Mouse (Mus musculus): Measurements from ENCODE around the gene Vax1. TPM values are rescaled to one million over a fixed set of nuclear protein-coding genes. Genes with fewer than 3 reads are reported as not detected.

Gene Vax1
- polyA plus RNA-seq, 1 experiment, result not detected

- H3K27ac ChIP-seq (ENCODE audit: insufficient read depth, low read depth, low read length), result no peak overlapping the region
- TF ChIP-seq CTCF (IDR thresholded peaks at IDR 0.05; ENCODE audit: extremely low read depth, insufficient read length, insufficient replicate concordance, low read depth, low read length) (no peak), POLR2A (IDR thresholded peaks at IDR 0.05; ENCODE audit: low read depth, low read length) (no peak)
- H3K36me3 ChIP-seq (ENCODE audit: control insufficient read depth, insufficient read depth, low read length), result no peaks in the 10 kb centered on the region
- WGBS, result 17% methylated on average over 9 of the region's 9 CpGs
- no peaks in the 10 kb centered on the region; the same call in 1 of the 2 replicates for H3K4me1 ChIP-seq (ENCODE audit: control insufficient read depth, insufficient read depth, insufficient read length, low read length)
- H3K4me3 ChIP-seq (ENCODE audit: low read depth, low read length), result no peak overlapping the region
- peaks cover 55% of the 10 kb centered on the region for H3K27me3 ChIP-seq (ENCODE audit: control insufficient read depth, insufficient read depth, low read length)
These were observed 25.4 kb upstream of the Vax1 start for GRCm38 (mm10) chr19:59195181-59195770.

- Histone ChIP-seq H3K4me3 (ENCODE audit: low read depth, low read length) (peak overlapping the region; percentile 30), H3K27me3 (ENCODE audit: control insufficient read depth, insufficient read depth, low read length) (peaks cover 59% of the 10 kb centered on the region), H3K4me1 (ENCODE audit: control insufficient read depth, insufficient read depth, insufficient read length, low read length) (no peaks in the 10 kb centered on the region; the same call in 1 of the 2 replicates), H3K27ac (ENCODE audit: insufficient read depth, low read depth, low read length) (no peak overlapping the region), H3K36me3 (ENCODE audit: control insufficient read depth, insufficient read depth, low read length) (no peaks in the 10 kb centered on the region)
- no peak for TF ChIP-seq POLR2A (IDR thresholded peaks at IDR 0.05; ENCODE audit: low read depth, low read length)
- TF ChIP-seq CTCF (IDR thresholded peaks at IDR 0.05; ENCODE audit: extremely low read depth, insufficient read length, insufficient replicate concordance, low read depth, low read length), result no peak
- WGBS, result 3% methylated on average over 50 of the region's 50 CpGs
These were observed 24.3 kb upstream of the Vax1 start for GRCm38 (mm10) chr19:59193986-59194820.

GRCm38 (mm10) chr19:59193456-59193855 lies 23.6 kb upstream of the Vax1 start:
- H3K4me3 ChIP-seq (ENCODE audit: low read depth, low read length), result no peak overlapping the region
- H3K36me3 ChIP-seq (ENCODE audit: control insufficient read depth, insufficient read depth, low read length), result no peaks in the 10 kb centered on the region
- WGBS, result 4% methylated on average over 10 of the region's 10 CpGs
- no peak overlapping the region for H3K27ac ChIP-seq (ENCODE audit: insufficient read depth, low read depth, low read length)
- H3K4me1 ChIP-seq (ENCODE audit: control insufficient read depth, insufficient read depth, insufficient read length, low read length), result no peaks in the 10 kb centered on the region; the same call in 1 of the 2 replicates
- TF ChIP-seq CTCF (IDR thresholded peaks at IDR 0.05; ENCODE audit: extremely low read depth, insufficient read length, insufficient replicate concordance, low read depth, low read length) (no peak), POLR2A (IDR thresholded peaks at IDR 0.05; ENCODE audit: low read depth, low read length) (no peak)
- H3K27me3 ChIP-seq (ENCODE audit: control insufficient read depth, insufficient read depth, low read length), result peaks cover 66% of the 10 kb centered on the region

- WGBS, result 25% methylated on average over 2 of the region's 2 CpGs
- TF ChIP-seq POLR2A (IDR thresholded peaks at IDR 0.05; ENCODE audit: low read depth, low read length) (no peak), CTCF (IDR thresholded peaks at IDR 0.05; ENCODE audit: extremely low read depth, insufficient read length, insufficient replicate concordance, low read depth, low read length) (no peak)
- H3K4me3 ChIP-seq (ENCODE audit: low read depth, low read length), result no peak overlapping the region
- H3K36me3 ChIP-seq (ENCODE audit: control insufficient read depth, insufficient read depth, low read length), result no peaks in the 10 kb centered on the region
- peaks cover 66% of the 10 kb centered on the region for H3K27me3 ChIP-seq (ENCODE audit: control insufficient read depth, insufficient read depth, low read length)
- no peaks in the 10 kb centered on the region; the same call in 1 of the 2 replicates for H3K4me1 ChIP-seq (ENCODE audit: control insufficient read depth, insufficient read depth, insufficient read length, low read length)
- H3K27ac ChIP-seq (ENCODE audit: insufficient read depth, low read depth, low read length), result no peak overlapping the region
These were observed 22.6 kb upstream of the Vax1 start for GRCm38 (mm10) chr19:59192491-59192890.

GRCm38 (mm10) chr19:59191123-59191505 lies 21.3 kb upstream of the Vax1 start:
- Histone ChIP-seq H3K27ac (ENCODE audit: insufficient read depth, low read depth, low read length) (no peak overlapping the region), H3K4me3 (ENCODE audit: low read depth, low read length) (no peak overlapping the region), H3K27me3 (ENCODE audit: control insufficient read depth, insufficient read depth, low read length) (peaks cover 57% of the 10 kb centered on the region), H3K36me3 (ENCODE audit: control insufficient read depth, insufficient read depth, low read length) (no peaks in the 10 kb centered on the region), H3K4me1 (ENCODE audit: control insufficient read depth, insufficient read depth, insufficient read length, low read length) (no peaks in the 10 kb centered on the region; the same call in 1 of the 2 replicates)
- 14% methylated on average over 4 of the region's 4 CpGs for WGBS
- no peak for TF ChIP-seq CTCF (IDR thresholded peaks at IDR 0.05; ENCODE audit: extremely low read depth, insufficient read length, insufficient replicate concordance, low read depth, low read length)

GRCm38 (mm10) chr19:59190431-59191122 lies 20.7 kb upstream of the Vax1 start:
- 2% methylated on average over 8 of the region's 8 CpGs for WGBS
- H3K4me1 ChIP-seq (ENCODE audit: control insufficient read depth, insufficient read depth, insufficient read length, low read length), result no peaks in the 10 kb centered on the region; the same call in 1 of the 2 replicates
- no peaks in the 10 kb centered on the region for H3K36me3 ChIP-seq (ENCODE audit: control insufficient read depth, insufficient read depth, low read length)
- H3K4me3 ChIP-seq (ENCODE audit: low read depth, low read length), result no peak overlapping the region
- H3K27me3 ChIP-seq (ENCODE audit: control insufficient read depth, insufficient read depth, low read length), result peaks cover 51% of the 10 kb centered on the region
- no peak overlapping the region for H3K27ac ChIP-seq (ENCODE audit: insufficient read depth, low read depth, low read length)
- TF ChIP-seq POLR2A (IDR thresholded peaks at IDR 0.05; ENCODE audit: low read depth, low read length), result no peak
- no peak for TF ChIP-seq CTCF (IDR thresholded peaks at IDR 0.05; ENCODE audit: extremely low read depth, insufficient read length, insufficient replicate concordance, low read depth, low read length)

- Histone ChIP-seq H3K27me3 (ENCODE audit: control insufficient read depth, insufficient read depth, low read length) (peaks cover 38% of the 10 kb centered on the region), H3K36me3 (ENCODE audit: control insufficient read depth, insufficient read depth, low read length) (no peaks in the 10 kb centered on the region), H3K27ac (ENCODE audit: insufficient read depth, low read depth, low read length) (no peak overlapping the region), H3K4me3 (ENCODE audit: low read depth, low read length) (no peak overlapping the region), H3K4me1 (ENCODE audit: control insufficient read depth, insufficient read depth, insufficient read length, low read length) (no peaks in the 10 kb centered on the region; the same call in 1 of the 2 replicates)
- WGBS, result 10% methylated on average over 4 of the region's 4 CpGs
- TF ChIP-seq POLR2A (IDR thresholded peaks at IDR 0.05; ENCODE audit: low read depth, low read length) (no peak), CTCF (IDR thresholded peaks at IDR 0.05; ENCODE audit: extremely low read depth, insufficient read length, insufficient replicate concordance, low read depth, low read length) (no peak)
These were observed 19.1 kb upstream of the Vax1 start for GRCm38 (mm10) chr19:59188981-59189380.
